Mouse (Mus musculus) olfactory bulb, adult 2 months (tissue): ENCODE measurements around the gene Rnf150.

ENCODE experiments used
- CTCF ChIP-seq: fragments of 200-500 bp; IDR thresholded peaks from 2 replicates; pipeline ENCODE4 v1.5.1; 2012; ENCODE audit warnings: low read depth, mild to moderate bottlenecking, low read length, moderate library complexity; ENCODE audit not compliant: insufficient read depth
- POLR2A ChIP-seq: fragments of 200-500 bp; IDR thresholded peaks from 2 replicates; pipeline ENCODE4 v1.6.1; 2012; ENCODE audit warnings: mild to moderate bottlenecking, low read depth, low read length, moderate library complexity; ENCODE audit not compliant: insufficient read depth

- TF ChIP-seq POLR2A: no peak
- no peak for TF ChIP-seq CTCF
Measured at GRCm38 (mm10) chr8:82826135-82827046, 36.8 kb upstream of the Rnf150 start.
